Mouse (Mus musculus): Measurements from ENCODE around the gene Stap2. TPM values are rescaled to one million over a fixed set of nuclear protein-coding genes. Genes with fewer than 3 reads are reported as not detected.

Gene Stap2
- 0.53 TPM in 1 of 2 replicates, not detected in the other for total RNA-seq (2017)

- ATAC-seq (replicated peaks; ENCODE audit: low read depth, poor library complexity, severe bottlenecking) = no peak
Observed at GRCm38 (mm10) chr17:56005415-56006061, at the start of gene Stap2, which contains the start of gene Mpnd. Gene Stap2, minus strand, starts transcription at chr17:56005584. Gene Mpnd, plus strand, starts transcription at chr17:56005711.

DNA sequence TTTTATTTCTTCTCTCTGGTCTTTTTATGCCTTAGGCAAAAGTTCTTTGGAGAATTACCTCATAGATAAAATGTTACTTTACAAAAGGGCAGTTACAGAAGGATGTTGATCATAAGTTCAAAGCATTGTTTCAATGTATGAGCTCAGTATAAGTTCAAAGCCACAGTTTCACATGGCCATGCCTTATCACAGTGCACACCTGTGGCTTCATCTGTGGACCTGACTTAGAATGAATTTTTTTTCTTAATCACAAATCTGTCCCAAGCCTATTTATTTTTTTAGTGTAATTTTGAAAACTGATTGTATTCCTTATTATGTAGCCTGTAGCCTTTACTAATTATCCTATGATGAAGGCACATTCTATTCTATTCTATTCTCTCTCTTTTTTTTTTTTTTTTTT is 49.6 kb upstream of the Stap2 start:
- ATAC-seq (replicated peaks; ENCODE audit: low read depth, poor library complexity, severe bottlenecking) = no peak

- ATAC-seq (replicated peaks; ENCODE audit: low read depth, poor library complexity, severe bottlenecking) = no peak
Observed at GRCm38 (mm10) chr17:56051369-56051768, 46.0 kb upstream of the Stap2 start.

- ATAC-seq (replicated peaks; ENCODE audit: low read depth, poor library complexity, severe bottlenecking) = no peak
Observed at GRCm38 (mm10) chr17:56040857-56041163, 35.4 kb upstream of the Stap2 start.

- ATAC-seq (replicated peaks; ENCODE audit: low read depth, poor library complexity, severe bottlenecking) = peak; percentile 72
Observed at GRCm38 (mm10) chr17:56040030-56040856, 34.9 kb upstream of the Stap2 start, which contains the start of gene Chaf1a. Gene Chaf1a, plus strand, starts transcription at chr17:56040439.

DNA sequence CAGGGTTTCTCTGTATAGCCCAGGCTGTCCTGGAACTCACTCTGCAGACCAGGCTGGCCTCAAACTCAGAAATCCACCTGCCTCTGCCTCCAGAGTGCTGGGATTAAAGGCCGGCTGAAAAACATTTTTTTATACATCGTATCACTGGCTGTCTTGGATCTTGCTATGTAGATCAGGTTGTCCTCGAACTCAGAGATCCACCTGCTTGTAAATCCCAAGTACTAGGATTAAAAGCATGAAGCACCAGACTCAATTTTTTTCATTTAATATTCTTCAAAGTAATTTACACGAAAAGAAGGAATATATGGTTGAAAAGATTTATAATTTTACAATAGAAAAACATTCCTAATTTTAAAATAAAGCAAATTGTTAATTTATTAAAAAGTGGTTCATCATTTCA is 34.0 kb upstream of the Stap2 start:
- ATAC-seq (replicated peaks; ENCODE audit: low read depth, poor library complexity, severe bottlenecking) = no peak

DNA sequence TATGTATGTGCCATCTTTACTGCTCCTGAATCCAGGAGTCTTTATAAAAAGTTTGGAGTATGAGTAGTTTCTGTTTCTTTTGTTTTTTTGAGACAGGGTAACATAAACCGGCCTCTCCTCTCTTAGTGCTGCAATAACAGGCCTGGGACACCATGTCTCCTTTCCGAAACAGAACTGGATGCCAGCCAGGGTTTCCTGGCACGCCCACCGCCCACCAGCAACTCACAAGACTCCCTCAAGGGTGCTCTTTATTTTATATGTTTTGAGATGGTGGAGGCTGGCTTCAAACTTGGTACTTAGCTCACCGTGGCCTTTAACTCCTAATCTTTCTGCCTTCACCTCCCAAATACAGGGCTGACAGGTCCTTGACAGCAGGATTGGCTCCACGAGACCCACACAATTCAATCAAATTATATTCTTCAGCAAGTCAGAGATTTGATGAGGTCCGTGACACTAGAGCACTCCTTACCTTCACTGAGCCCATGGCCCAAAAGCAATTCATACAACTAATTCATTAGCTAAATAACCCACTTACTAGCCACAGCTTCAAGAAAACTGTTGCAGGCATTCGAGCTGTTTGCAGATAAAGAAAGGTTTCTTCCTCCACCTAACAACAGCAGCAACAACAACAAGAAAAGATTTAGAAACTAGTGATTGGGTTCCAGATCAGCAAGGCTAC is 33.3 kb upstream of the Stap2 start:
- ATAC-seq (replicated peaks; ENCODE audit: low read depth, poor library complexity, severe bottlenecking) = no peak

GRCm38 (mm10) chr17:56036901-56037287 is 31.5 kb upstream of the Stap2 start:
- no peak for ATAC-seq (replicated peaks; ENCODE audit: low read depth, poor library complexity, severe bottlenecking)

- ATAC-seq (replicated peaks; ENCODE audit: low read depth, poor library complexity, severe bottlenecking) = peak; percentile 78
Observed at GRCm38 (mm10) chr17:56036176-56036900, 31.0 kb upstream of the Stap2 start, which contains the start of gene Sh3gl1. Gene Sh3gl1, minus strand, starts transcription at chr17:56036635.

- no peak for ATAC-seq (replicated peaks; ENCODE audit: low read depth, poor library complexity, severe bottlenecking)
Observed at GRCm38 (mm10) chr17:56035216-56035615, 29.8 kb upstream of the Stap2 start.

DNA sequence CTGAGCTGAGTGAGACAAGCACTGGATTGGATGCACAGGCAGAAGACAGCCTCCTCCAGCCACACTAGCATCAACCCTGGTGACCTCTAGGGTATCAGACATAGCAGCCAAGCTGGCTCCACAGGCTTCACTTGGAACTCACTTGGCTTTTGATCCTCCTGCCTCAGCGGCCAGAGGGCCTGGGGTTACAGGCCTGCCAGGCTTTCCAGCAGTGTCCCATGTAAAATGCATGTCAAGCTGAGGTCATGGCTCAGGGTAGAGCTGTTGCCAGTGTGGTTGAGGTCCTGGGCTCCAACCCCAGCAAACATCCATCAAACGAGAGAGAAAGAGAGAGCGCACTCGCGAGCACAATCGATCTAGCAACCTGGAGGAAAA is 29.3 kb upstream of the Stap2 start:
- ATAC-seq (replicated peaks; ENCODE audit: low read depth, poor library complexity, severe bottlenecking) = no peak

GRCm38 (mm10) chr17:56034040-56034725 is 28.8 kb upstream of the Stap2 start:
- no peak for ATAC-seq (replicated peaks; ENCODE audit: low read depth, poor library complexity, severe bottlenecking)

GRCm38 (mm10) chr17:56032831-56033230 is 27.4 kb upstream of the Stap2 start:
- ATAC-seq (replicated peaks; ENCODE audit: low read depth, poor library complexity, severe bottlenecking) = peak; percentile 19; the same call in 1 of the 2 replicates

GRCm38 (mm10) chr17:56032127-56032733 is 26.8 kb upstream of the Stap2 start:
- no peak for ATAC-seq (replicated peaks; ENCODE audit: low read depth, poor library complexity, severe bottlenecking)

- no peak for ATAC-seq (replicated peaks; ENCODE audit: low read depth, poor library complexity, severe bottlenecking)
Observed at GRCm38 (mm10) chr17:56031431-56031830, 26.0 kb upstream of the Stap2 start.

DNA sequence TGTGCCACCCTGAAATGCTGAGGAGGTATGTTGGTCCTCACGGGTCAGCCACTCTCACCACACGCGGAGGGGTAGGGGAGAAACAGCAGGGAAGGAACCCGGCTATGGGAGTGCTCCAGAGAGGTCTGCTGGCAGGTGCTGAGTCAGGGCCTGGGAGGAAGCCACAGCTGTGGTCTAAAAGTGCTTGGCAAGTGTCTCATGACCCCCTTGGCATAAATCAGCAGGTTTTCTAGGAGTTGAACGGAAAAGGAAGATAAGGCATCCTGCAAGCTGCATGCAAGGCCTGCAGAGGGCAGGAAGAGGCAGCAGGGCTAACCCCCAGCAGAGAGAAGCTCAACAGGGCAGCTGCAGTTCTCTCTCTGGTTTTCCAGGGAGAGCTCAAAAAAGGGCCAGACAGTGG is 25.5 kb upstream of the Stap2 start:
- ATAC-seq (replicated peaks; ENCODE audit: low read depth, poor library complexity, severe bottlenecking) = peak; percentile 88

DNA sequence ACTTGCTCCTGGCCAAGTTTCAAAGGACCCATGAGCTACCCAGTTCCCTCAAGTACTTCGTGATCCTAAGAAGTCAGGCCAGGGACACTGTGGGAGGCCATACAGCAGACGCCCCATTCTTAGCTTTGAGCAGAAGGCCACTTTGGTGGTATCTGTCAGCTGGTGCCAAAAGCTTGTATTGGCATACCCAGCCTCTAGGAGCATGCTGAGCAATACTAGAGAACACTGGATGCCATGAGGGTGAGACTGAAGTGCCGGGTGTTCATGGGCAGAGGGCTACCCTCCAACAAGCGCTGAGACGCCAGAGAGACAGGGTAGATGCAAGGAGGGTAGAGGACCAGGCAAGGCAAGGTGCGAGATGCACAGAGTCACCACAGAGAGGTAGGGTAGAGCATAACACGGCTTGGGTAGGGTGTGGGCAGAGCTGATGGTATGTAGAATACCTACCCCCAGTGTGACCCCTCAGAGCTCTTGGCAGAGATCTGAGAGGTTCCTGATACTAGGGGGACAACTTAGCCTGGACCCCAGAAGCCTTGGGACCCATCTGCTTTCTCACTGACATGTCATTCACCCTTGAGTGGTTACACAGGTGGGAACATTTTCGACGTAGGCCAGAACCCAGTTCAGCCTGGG is 25.0 kb upstream of the Stap2 start:
- ATAC-seq (replicated peaks; ENCODE audit: low read depth, poor library complexity, severe bottlenecking) = no peak

DNA sequence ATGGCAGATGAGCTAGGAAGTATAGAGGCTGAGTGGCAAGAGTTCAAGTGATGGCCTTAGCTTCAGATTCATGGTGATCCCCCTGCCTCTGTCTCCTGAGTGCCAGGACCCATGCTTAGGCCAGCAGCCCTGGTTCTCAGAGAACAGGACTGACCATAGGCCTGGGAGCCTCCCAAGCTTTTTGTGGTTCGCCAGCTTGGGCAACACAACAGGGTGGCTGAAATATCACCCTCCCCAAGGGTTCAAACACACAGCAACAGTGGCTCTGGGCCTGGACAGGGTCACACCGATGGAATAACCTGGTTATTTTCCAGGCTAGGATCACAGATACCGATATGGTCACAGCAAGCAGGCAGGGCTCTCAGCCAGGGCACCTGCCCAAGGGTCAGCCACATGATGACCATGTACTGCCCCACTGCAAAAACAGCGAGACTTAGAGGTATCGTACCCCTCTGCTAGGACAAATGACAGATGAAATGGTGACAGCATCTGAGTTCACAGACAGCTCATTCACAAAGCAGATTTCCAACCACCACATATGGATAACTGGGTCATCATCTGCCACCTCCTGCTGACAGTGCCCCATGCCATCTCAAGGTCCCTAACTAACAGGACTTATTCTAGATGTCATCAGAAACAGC is 22.5 kb upstream of the Stap2 start:
- ATAC-seq (replicated peaks; ENCODE audit: low read depth, poor library complexity, severe bottlenecking) = no peak
